Mouse (Mus musculus): ENCODE measurements around the gene Nelfa. TPM values are rescaled to one million over a fixed set of nuclear protein-coding genes. Genes with fewer than 3 reads are reported as not detected.
"Not testable (repeated sequence)": the region's sequence is repeated elsewhere in the genome, so short reads cannot be mapped to it uniquely, and the experiment has no call there.

The Nelfa gene
- 62.3 and 64.1 TPM in 2 replicates for polyA plus RNA-seq (2015; fragmentation: Nextera tagmentation; extraction: Ambion mirVana)

- Histone ChIP-seq H3K9ac (peak within 1 kb of the TSS; percentile 85), H3K4me2 (peak within 1 kb of the TSS; percentile 74), H3K9me3 (replicated peaks) (no peaks in the 10 kb centered on the region), H3K27ac (peak within 1 kb of the TSS; percentile 95), H3K27me3 (no peaks in the 10 kb centered on the region), H3K4me1 (peaks cover 25% of the 10 kb centered on the region), H3K36me3 (peaks cover 41% of the 10 kb centered on the region), H3K4me3 (replicated peaks) (peak within 1 kb of the TSS; percentile 96)
- peak; percentile 98 for ATAC-seq (replicated peaks; ENCODE audit: low FRiP score)
- WGBS = under 1% methylated on average over 61 of the region's 61 CpGs
Observed at GRCm38 (mm10) chr5:33936120-33936707, at the start of gene Nelfa. Gene Nelfa, minus strand, starts transcription at chr5:33936413.

GRCm38 (mm10) chr5:33983309-33984121 is 47.3 kb upstream of the Nelfa start, which contains the start of gene Gm1673:
Gene Gm1673, plus strand, starts transcription at chr5:33983433.
- Histone ChIP-seq H3K36me3 (no peaks in the 10 kb centered on the region), H3K9me3 (replicated peaks) (no peaks in the 10 kb centered on the region), H3K9ac (peak within 1 kb of the TSS; percentile 70), H3K4me2 (peak within 1 kb of the TSS; percentile 93), H3K27ac (peak within 1 kb of the TSS; percentile 75), H3K4me3 (replicated peaks) (peak within 1 kb of the TSS; percentile 90), H3K27me3 (no peaks in the 10 kb centered on the region), H3K4me1 (peaks cover 25% of the 10 kb centered on the region)
- WGBS = 1% methylated on average over 88 of the region's 88 CpGs
- peak; percentile 90 for ATAC-seq (replicated peaks; ENCODE audit: low FRiP score)

- no peaks in the 10 kb centered on the region for H3K27me3 ChIP-seq
- H3K9me3 ChIP-seq (replicated peaks) = no peaks in the 10 kb centered on the region
- peaks cover 25% of the 10 kb centered on the region for H3K4me1 ChIP-seq
- H3K4me2 ChIP-seq = peak overlapping the region; percentile 93
- ATAC-seq (replicated peaks; ENCODE audit: low FRiP score) = peak; percentile 52
- H3K9ac ChIP-seq = peak overlapping the region; percentile 70
- peak overlapping the region; percentile 75 for H3K27ac ChIP-seq
- WGBS = 3% methylated on average over 26 of the region's 26 CpGs
- H3K36me3 ChIP-seq = no peaks in the 10 kb centered on the region
- H3K4me3 ChIP-seq (replicated peaks) = peak overlapping the region; percentile 90
Observed at GRCm38 (mm10) chr5:33982731-33983259, 46.6 kb upstream of the Nelfa start.

GRCm38 (mm10) chr5:33976267-33976666 is 40.1 kb upstream of the Nelfa start:
- 42% methylated on average over 3 of the region's 3 CpGs for WGBS
- 0 out of 2 replicates have a peak, but pooled peaks cover 3% of the 10 kb centered on the region for H3K27me3 ChIP-seq
- H3K9me3 ChIP-seq (replicated peaks) = no peaks in the 10 kb centered on the region
- no peak overlapping the region for H3K9ac ChIP-seq
- no peaks in the 10 kb centered on the region for H3K4me1 ChIP-seq
- H3K4me2 ChIP-seq = no peak overlapping the region
- H3K4me3 ChIP-seq (replicated peaks) = no peak overlapping the region
- no peaks in the 10 kb centered on the region for H3K36me3 ChIP-seq
- no peak for ATAC-seq (replicated peaks; ENCODE audit: low FRiP score)
- H3K27ac ChIP-seq = no peak overlapping the region

- 0 out of 2 replicates have a peak, but pooled peaks cover 3% of the 10 kb centered on the region for H3K27me3 ChIP-seq
- no peaks in the 10 kb centered on the region for H3K9me3 ChIP-seq (replicated peaks)
- no peaks in the 10 kb centered on the region for H3K4me1 ChIP-seq
- H3K9ac ChIP-seq = no peak overlapping the region
- 63% methylated on average over 2 of the region's 2 CpGs for WGBS
- ATAC-seq (replicated peaks; ENCODE audit: low FRiP score) = no peak
- no peak overlapping the region for H3K4me3 ChIP-seq (replicated peaks)
- no peaks in the 10 kb centered on the region for H3K36me3 ChIP-seq
- no peak overlapping the region for H3K27ac ChIP-seq
- H3K4me2 ChIP-seq = no peak overlapping the region
Observed at GRCm38 (mm10) chr5:33974736-33975135, 38.5 kb upstream of the Nelfa start.

GRCm38 (mm10) chr5:33959382-33959781 is 23.2 kb upstream of the Nelfa start:
- Histone ChIP-seq H3K27ac (no peak overlapping the region), H3K36me3 (no peaks in the 10 kb centered on the region), H3K4me2 (no peak overlapping the region), H3K9me3 (replicated peaks) (no peaks in the 10 kb centered on the region; the same call in 1 of the 2 replicates), H3K9ac (no peak overlapping the region), H3K4me3 (replicated peaks) (no peak overlapping the region), H3K4me1 (no peaks in the 10 kb centered on the region), H3K27me3 (no peaks in the 10 kb centered on the region)
- WGBS = 73% methylated on average over 4 of the region's 4 CpGs
- ATAC-seq (replicated peaks; ENCODE audit: low FRiP score) = no peak

- Histone ChIP-seq H3K27me3 (no peaks in the 10 kb centered on the region), H3K27ac (no peak overlapping the region), H3K9ac (no peak overlapping the region), H3K36me3 (no peaks in the 10 kb centered on the region), H3K9me3 (replicated peaks) (peaks cover 10% of the 10 kb centered on the region), H3K4me3 (replicated peaks) (no peak overlapping the region), H3K4me2 (no peak overlapping the region), H3K4me1 (no peaks in the 10 kb centered on the region)
- WGBS = 67% methylated on average over 4 of the region's 4 CpGs
- no peak for ATAC-seq (replicated peaks; ENCODE audit: low FRiP score)
Observed at GRCm38 (mm10) chr5:33955868-33956267, 19.7 kb upstream of the Nelfa start.

GRCm38 (mm10) chr5:33954354-33954753 is 18.1 kb upstream of the Nelfa start:
- WGBS = 39% methylated on average over 10 of the region's 10 CpGs
- no peaks in the 10 kb centered on the region for H3K4me1 ChIP-seq
- H3K9ac ChIP-seq = no peak overlapping the region
- no peak overlapping the region for H3K4me3 ChIP-seq (replicated peaks)
- H3K36me3 ChIP-seq = no peaks in the 10 kb centered on the region
- peaks cover 10% of the 10 kb centered on the region for H3K9me3 ChIP-seq (replicated peaks)
- H3K4me2 ChIP-seq = no peak overlapping the region
- H3K27ac ChIP-seq = no peak overlapping the region
- no peak for ATAC-seq (replicated peaks; ENCODE audit: low FRiP score)
- no peaks in the 10 kb centered on the region for H3K27me3 ChIP-seq

- Histone ChIP-seq H3K4me3 (replicated peaks) (no peak overlapping the region), H3K4me1 (no peaks in the 10 kb centered on the region), H3K27me3 (no peaks in the 10 kb centered on the region), H3K9me3 (replicated peaks) (peaks cover 10% of the 10 kb centered on the region), H3K27ac (no peak overlapping the region), H3K4me2 (no peak overlapping the region), H3K36me3 (no peaks in the 10 kb centered on the region), H3K9ac (no peak overlapping the region)
- ATAC-seq (replicated peaks; ENCODE audit: low FRiP score) = no peak
- WGBS = 90% methylated on average over 17 of the region's 17 CpGs
Observed at GRCm38 (mm10) chr5:33953471-33954185, 17.4 kb upstream of the Nelfa start.

- H3K27me3 ChIP-seq = no peaks in the 10 kb centered on the region
- H3K36me3 ChIP-seq = no peaks in the 10 kb centered on the region
- no peak overlapping the region for H3K9ac ChIP-seq
- H3K4me3 ChIP-seq (replicated peaks) = no peak overlapping the region
- H3K4me1 ChIP-seq = no peaks in the 10 kb centered on the region
- 92% methylated on average over 4 of the region's 4 CpGs for WGBS
- H3K4me2 ChIP-seq = no peak overlapping the region
- H3K27ac ChIP-seq = no peak overlapping the region
- no peak for ATAC-seq (replicated peaks; ENCODE audit: low FRiP score)
- peaks cover 30% of the 10 kb centered on the region for H3K9me3 ChIP-seq (replicated peaks)
Observed at GRCm38 (mm10) chr5:33948314-33948713, 12.1 kb upstream of the Nelfa start.

- not testable (repeated sequence) for H3K36me3 ChIP-seq; H3K27ac ChIP-seq; ATAC-seq (replicated peaks; ENCODE audit: low FRiP score); H3K4me2 ChIP-seq; H3K4me3 ChIP-seq (replicated peaks); H3K4me1 ChIP-seq; H3K9ac ChIP-seq; H3K27me3 ChIP-seq
- WGBS = 87% methylated on average over 16 of the region's 16 CpGs
- peaks cover 32% of the 10 kb centered on the region for H3K9me3 ChIP-seq (replicated peaks)
Observed at GRCm38 (mm10) chr5:33947035-33947434, 10.8 kb upstream of the Nelfa start.

Measured in kidney, embryonic 15.5 days (tissue).